Mouse (Mus musculus): Measurements from ENCODE around the gene Mindy1. TPM values are rescaled to one million over a fixed set of nuclear protein-coding genes. Genes with fewer than 3 reads are reported as not detected.
A peak's percentile ranks its signal among the peaks of the same experiment; 100 is the strongest.

The Mindy1 gene
- polyA plus RNA-seq, 1 experiment from 2014 or later = 33.0 TPM

GRCm38 (mm10) chr3:95275161-95275560 is 6.0 kb upstream of the Mindy1 start:
- H3K27ac ChIP-seq = no peak overlapping the region

GRCm38 (mm10) chr3:95276428-95276934 is 4.7 kb upstream of the Mindy1 start:
- H3K9me3 ChIP-seq (replicated peaks) = no peaks in the 10 kb centered on the region
- peaks cover 28% of the 10 kb centered on the region for H3K36me3 ChIP-seq
- H3K27ac ChIP-seq = no peak overlapping the region
- H3K27me3 ChIP-seq (ENCODE audit: low read depth, poor library complexity, severe bottlenecking) = no peaks in the 10 kb centered on the region
- H3K4me3 ChIP-seq = no peak overlapping the region
- no peak for DNase-seq (ENCODE audit: low spot score)
- 67% methylated on average over 5 of the region's 5 CpGs for WGBS
- H3K4me1 ChIP-seq = peaks cover 4% of the 10 kb centered on the region

More at GRCm38 (mm10) chr3:95275161-95275560, 6.0 kb upstream of the Mindy1 start:
- H3K4me3 ChIP-seq = no peak overlapping the region
- peaks cover 29% of the 10 kb centered on the region for H3K36me3 ChIP-seq
- H3K4me1 ChIP-seq = no peaks in the 10 kb centered on the region
- no peaks in the 10 kb centered on the region for H3K27me3 ChIP-seq (ENCODE audit: low read depth, poor library complexity, severe bottlenecking)
- no peak for DNase-seq (ENCODE audit: low spot score)
- WGBS = 76% methylated on average over 6 of the region's 6 CpGs
- no peaks in the 10 kb centered on the region for H3K9me3 ChIP-seq (replicated peaks)

- WGBS = 88% methylated on average over 1 of the region's 1 CpGs
- no peaks in the 10 kb centered on the region for H3K27me3 ChIP-seq (ENCODE audit: low read depth, poor library complexity, severe bottlenecking)
- H3K4me1 ChIP-seq = peaks cover 8% of the 10 kb centered on the region
- no peak overlapping the region for H3K4me3 ChIP-seq
- H3K9me3 ChIP-seq (replicated peaks) = no peaks in the 10 kb centered on the region
- peaks cover 25% of the 10 kb centered on the region for H3K36me3 ChIP-seq
- no peak overlapping the region for H3K27ac ChIP-seq
- DNase-seq (ENCODE audit: low spot score) = no peak
These were observed 4.0 kb upstream of the Mindy1 start for GRCm38 (mm10) chr3:95277149-95277551.

- Histone ChIP-seq H3K27ac (peak overlapping the region; percentile 95), H3K36me3 (peaks cover 9% of the 10 kb centered on the region; the same call in 1 of the 2 replicates), H3K27me3 (ENCODE audit: low read depth, poor library complexity, severe bottlenecking) (no peaks in the 10 kb centered on the region), H3K9me3 (replicated peaks) (no peaks in the 10 kb centered on the region), H3K4me3 (peak overlapping the region; percentile 80), H3K4me1 (peaks cover 26% of the 10 kb centered on the region)
- peak; percentile 44 for DNase-seq (ENCODE audit: low spot score)
- WGBS = 24% methylated on average over 8 of the region's 8 CpGs
These were observed 398 bp upstream of the Mindy1 start for GRCm38 (mm10) chr3:95280747-95281146.

- H3K4me3 ChIP-seq = peak overlapping the region; percentile 80
- H3K4me1 ChIP-seq = peaks cover 26% of the 10 kb centered on the region
- under 1% methylated on average over 11 of the region's 11 CpGs for WGBS
- H3K27ac ChIP-seq = peak overlapping the region; percentile 95
- no peak for DNase-seq (ENCODE audit: low spot score)
- no peaks in the 10 kb centered on the region for H3K9me3 ChIP-seq (replicated peaks)
- peaks cover 8% of the 10 kb centered on the region for H3K36me3 ChIP-seq
- H3K27me3 ChIP-seq (ENCODE audit: low read depth, poor library complexity, severe bottlenecking) = no peaks in the 10 kb centered on the region
These were observed 1.3 kb downstream of the Mindy1 start for GRCm38 (mm10) chr3:95282381-95282864.

- H3K36me3 ChIP-seq = peaks cover 11% of the 10 kb centered on the region
- WGBS = under 1% methylated on average over 51 of the region's 51 CpGs
- peaks cover 26% of the 10 kb centered on the region for H3K4me1 ChIP-seq
- H3K9me3 ChIP-seq (replicated peaks) = no peaks in the 10 kb centered on the region
- H3K27me3 ChIP-seq (ENCODE audit: low read depth, poor library complexity, severe bottlenecking) = no peaks in the 10 kb centered on the region
- peak; percentile 85 for DNase-seq (ENCODE audit: low spot score)
- peak overlapping the region; percentile 80 for H3K4me3 ChIP-seq
- peak overlapping the region; percentile 95 for H3K27ac ChIP-seq
These were observed 1.9 kb downstream of the Mindy1 start for GRCm38 (mm10) chr3:95282865-95283588.

GRCm38 (mm10) chr3:95283589-95283941 is 2.4 kb downstream of the Mindy1 start:
- Histone ChIP-seq H3K27ac (peak overlapping the region; percentile 95), H3K4me1 (peaks cover 26% of the 10 kb centered on the region), H3K4me3 (peak overlapping the region; percentile 80), H3K36me3 (peaks cover 14% of the 10 kb centered on the region), H3K27me3 (ENCODE audit: low read depth, poor library complexity, severe bottlenecking) (no peaks in the 10 kb centered on the region), H3K9me3 (replicated peaks) (no peaks in the 10 kb centered on the region)
- DNase-seq (ENCODE audit: low spot score) = no peak
- under 1% methylated on average over 7 of the region's 7 CpGs for WGBS

- no peak for DNase-seq (ENCODE audit: low spot score)
- Histone ChIP-seq H3K36me3 (peaks cover 15% of the 10 kb centered on the region), H3K4me1 (peaks cover 26% of the 10 kb centered on the region), H3K27me3 (ENCODE audit: low read depth, poor library complexity, severe bottlenecking) (no peaks in the 10 kb centered on the region), H3K9me3 (replicated peaks) (no peaks in the 10 kb centered on the region), H3K4me3 (peak overlapping the region; percentile 80), H3K27ac (peak overlapping the region; percentile 95; the same call in 1 of the 2 replicates)
- WGBS = 36% methylated on average over 1 of the region's 1 CpGs
These were observed 2.9 kb downstream of the Mindy1 start for GRCm38 (mm10) chr3:95284062-95284461.

- H3K36me3 ChIP-seq = peaks cover 14% of the 10 kb centered on the region
- H3K27me3 ChIP-seq (ENCODE audit: low read depth, poor library complexity, severe bottlenecking) = no peaks in the 10 kb centered on the region
- no peaks in the 10 kb centered on the region for H3K9me3 ChIP-seq (replicated peaks)
- no peak overlapping the region for H3K27ac ChIP-seq
- H3K4me1 ChIP-seq = peaks cover 26% of the 10 kb centered on the region
- 90% methylated on average over 12 of the region's 12 CpGs for WGBS
- DNase-seq (ENCODE audit: low spot score) = no peak
- peak overlapping the region; percentile 80 for H3K4me3 ChIP-seq
These were observed 3.5 kb downstream of the Mindy1 start for GRCm38 (mm10) chr3:95284501-95285281.

GRCm38 (mm10) chr3:95285390-95285789 is 4.2 kb downstream of the Mindy1 start:
- H3K4me3 ChIP-seq = no peak overlapping the region
- 96% methylated on average over 5 of the region's 5 CpGs for WGBS
- no peaks in the 10 kb centered on the region for H3K9me3 ChIP-seq (replicated peaks)
- peaks cover 26% of the 10 kb centered on the region for H3K4me1 ChIP-seq
- DNase-seq (ENCODE audit: low spot score) = no peak
- no peaks in the 10 kb centered on the region for H3K27me3 ChIP-seq (ENCODE audit: low read depth, poor library complexity, severe bottlenecking)
- H3K36me3 ChIP-seq = peaks cover 21% of the 10 kb centered on the region
- no peak overlapping the region for H3K27ac ChIP-seq

- Histone ChIP-seq H3K9me3 (replicated peaks) (no peaks in the 10 kb centered on the region), H3K4me1 (peaks cover 22% of the 10 kb centered on the region), H3K4me3 (no peak overlapping the region), H3K36me3 (peaks cover 27% of the 10 kb centered on the region), H3K27ac (no peak overlapping the region), H3K27me3 (ENCODE audit: low read depth, poor library complexity, severe bottlenecking) (no peaks in the 10 kb centered on the region)
- 67% methylated on average over 5 of the region's 5 CpGs for WGBS
- no peak for DNase-seq (ENCODE audit: low spot score)
These were observed 4.9 kb downstream of the Mindy1 start for GRCm38 (mm10) chr3:95286011-95286410.

- DNase-seq (ENCODE audit: low spot score) = no peak
- 90% methylated on average over 7 of the region's 7 CpGs for WGBS
- H3K9me3 ChIP-seq (replicated peaks) = no peaks in the 10 kb centered on the region
- H3K4me1 ChIP-seq = peaks cover 22% of the 10 kb centered on the region
- no peaks in the 10 kb centered on the region for H3K27me3 ChIP-seq (ENCODE audit: low read depth, poor library complexity, severe bottlenecking)
- peaks cover 32% of the 10 kb centered on the region for H3K36me3 ChIP-seq
- no peak overlapping the region for H3K27ac ChIP-seq
- H3K4me3 ChIP-seq = no peak overlapping the region
These were observed 5.4 kb downstream of the Mindy1 start for GRCm38 (mm10) chr3:95286510-95286909.

- H3K36me3 ChIP-seq = peaks cover 40% of the 10 kb centered on the region
- no peaks in the 10 kb centered on the region for H3K27me3 ChIP-seq (ENCODE audit: low read depth, poor library complexity, severe bottlenecking)
- no peaks in the 10 kb centered on the region for H3K9me3 ChIP-seq (replicated peaks)
- DNase-seq (ENCODE audit: low spot score) = no peak
- H3K4me1 ChIP-seq = peaks cover 15% of the 10 kb centered on the region
- no peak overlapping the region for H3K4me3 ChIP-seq
- H3K27ac ChIP-seq = no peak overlapping the region
- 90% methylated on average over 3 of the region's 3 CpGs for WGBS
These were observed 6.4 kb downstream of the Mindy1 start for GRCm38 (mm10) chr3:95287541-95287940.

Data from limb, embryonic 10.5 days (tissue).